Mouse (Mus musculus): ENCODE data around the gene Imp4. TPM values are rescaled to one million over a fixed set of nuclear protein-coding genes. Genes with fewer than 3 reads are reported as not detected.

Gene Imp4
- total and polyA plus RNA-seq, 2 experiments, result 11.2 to 32.1 TPM

DNA sequence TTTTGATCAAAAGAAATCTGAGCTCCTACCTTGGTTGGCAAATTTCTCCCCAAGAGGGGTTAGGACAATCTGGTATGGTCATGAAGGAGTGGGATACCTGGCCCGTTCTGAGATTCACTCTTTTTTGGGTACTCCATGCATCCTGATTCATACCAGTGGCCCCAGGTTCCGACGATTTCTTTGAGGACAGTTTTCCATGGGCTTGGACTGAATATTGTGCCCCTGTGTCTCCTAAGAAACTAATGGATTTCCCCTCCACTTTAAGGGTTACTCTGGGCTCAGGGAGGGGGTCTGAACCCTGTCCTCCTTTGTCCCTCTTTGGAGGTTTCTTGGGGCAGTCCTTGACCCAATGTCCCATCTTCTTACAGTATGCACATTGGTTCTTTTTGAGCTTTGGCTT lies 8.7 kb upstream of the Imp4 start:
- no peak for TF ChIP-seq CTCF (IDR thresholded peaks at IDR 0.05; ENCODE audit: low read depth, low read length)
- TF ChIP-seq POLR2A (IDR thresholded peaks at IDR 0.05; ENCODE audit: extremely low read depth, insufficient read depth, low read length), result no peak
- Histone ChIP-seq H3K79me2 (ENCODE audit: control insufficient read depth, insufficient read depth, low read length) (no peaks in the 10 kb centered on the region), H3K27ac (replicated peaks; ENCODE audit: insufficient read depth, low read depth, low read length) (no peak overlapping the region), H3K27me3 (ENCODE audit: control insufficient read depth, insufficient read depth, low read length) (no peaks in the 10 kb centered on the region), H3K9ac (ENCODE audit: low read depth, low read length) (no peak overlapping the region), H3K36me3 (ENCODE audit: control insufficient read depth, insufficient read depth, low read length) (no peaks in the 10 kb centered on the region), H3K4me1 (ENCODE audit: control insufficient read depth, insufficient read depth, low read length) (peaks cover 4% of the 10 kb centered on the region; the same call in 1 of the 2 replicates), H3K4me3 (ENCODE audit: insufficient read depth, low read depth, low read length) (no peak overlapping the region)
- WGBS, result 96% methylated on average over 3 of the region's 3 CpGs
- DNase-seq (ENCODE audit: extremely low read depth, low read depth, low spot score), result no peak

DNA sequence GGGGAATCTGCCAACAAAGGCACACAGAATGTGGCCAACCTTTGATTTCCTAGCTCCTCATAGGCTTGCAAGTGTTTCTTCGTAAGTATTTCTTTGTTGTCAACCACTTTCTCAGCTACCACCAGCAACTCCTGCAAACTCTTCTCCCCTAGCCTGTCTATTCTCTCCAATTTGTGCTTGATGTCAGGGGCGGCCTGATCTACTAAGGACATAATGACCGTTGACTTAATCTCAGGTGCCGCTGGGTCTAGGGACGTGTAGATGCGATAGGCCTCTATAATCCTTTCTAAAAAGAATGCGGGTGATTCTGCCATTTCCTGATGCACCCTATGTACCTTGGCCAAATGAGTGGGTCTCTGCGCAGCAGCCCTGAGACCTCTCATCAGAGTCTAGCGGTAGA lies 8.2 kb upstream of the Imp4 start:
- WGBS, result 96% methylated on average over 9 of the region's 9 CpGs
- H3K27ac ChIP-seq (replicated peaks; ENCODE audit: insufficient read depth, low read depth, low read length), result no peak overlapping the region
- DNase-seq (ENCODE audit: extremely low read depth, low read depth, low spot score), result no peak

DNA sequence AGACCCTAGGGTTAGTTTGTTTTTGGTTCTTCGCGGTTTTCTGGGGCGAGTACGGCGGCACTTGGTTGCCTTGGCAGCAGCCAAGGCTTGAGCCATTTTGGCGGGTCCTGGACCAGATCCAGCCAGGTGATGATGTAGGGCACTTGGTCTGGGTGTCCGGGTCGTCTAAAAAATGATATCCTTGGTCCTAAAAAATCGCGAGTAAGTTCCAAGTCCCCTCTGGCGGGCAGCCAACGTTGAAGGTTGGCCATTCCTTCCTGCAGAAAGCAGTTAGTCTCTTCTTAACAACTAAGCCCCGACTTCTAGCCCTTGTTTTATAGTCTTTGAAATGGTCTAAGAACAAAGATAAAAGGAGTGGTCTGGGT lies 7.3 kb upstream of the Imp4 start:
- Histone ChIP-seq H3K36me3 (ENCODE audit: control insufficient read depth, insufficient read depth, low read length) (no peaks in the 10 kb centered on the region), H3K79me2 (ENCODE audit: control insufficient read depth, insufficient read depth, low read length) (no peaks in the 10 kb centered on the region), H3K9ac (ENCODE audit: low read depth, low read length) (no peak overlapping the region), H3K27ac (replicated peaks; ENCODE audit: insufficient read depth, low read depth, low read length) (no peak overlapping the region), H3K4me1 (ENCODE audit: control insufficient read depth, insufficient read depth, low read length) (peaks cover 4% of the 10 kb centered on the region; the same call in 1 of the 2 replicates), H3K4me3 (ENCODE audit: insufficient read depth, low read depth, low read length) (no peak overlapping the region), H3K27me3 (ENCODE audit: control insufficient read depth, insufficient read depth, low read length) (no peaks in the 10 kb centered on the region)
- TF ChIP-seq CTCF (IDR thresholded peaks at IDR 0.05; ENCODE audit: low read depth, low read length) (no peak), POLR2A (IDR thresholded peaks at IDR 0.05; ENCODE audit: extremely low read depth, insufficient read depth, low read length) (no peak)
- DNase-seq (ENCODE audit: extremely low read depth, low read depth, low spot score), result no peak
- WGBS, result 64% methylated on average over 13 of the region's 13 CpGs

More for the DNA sequence above, 8.2 kb upstream of the Imp4 start:
- Histone ChIP-seq H3K9ac (ENCODE audit: low read depth, low read length) (no peak overlapping the region), H3K79me2 (ENCODE audit: control insufficient read depth, insufficient read depth, low read length) (no peaks in the 10 kb centered on the region), H3K4me1 (ENCODE audit: control insufficient read depth, insufficient read depth, low read length) (peaks cover 4% of the 10 kb centered on the region; the same call in 1 of the 2 replicates), H3K36me3 (ENCODE audit: control insufficient read depth, insufficient read depth, low read length) (no peaks in the 10 kb centered on the region), H3K27me3 (ENCODE audit: control insufficient read depth, insufficient read depth, low read length) (no peaks in the 10 kb centered on the region), H3K4me3 (ENCODE audit: insufficient read depth, low read depth, low read length) (no peak overlapping the region)
- TF ChIP-seq CTCF (IDR thresholded peaks at IDR 0.05; ENCODE audit: low read depth, low read length) (no peak), POLR2A (IDR thresholded peaks at IDR 0.05; ENCODE audit: extremely low read depth, insufficient read depth, low read length) (no peak)

DNA sequence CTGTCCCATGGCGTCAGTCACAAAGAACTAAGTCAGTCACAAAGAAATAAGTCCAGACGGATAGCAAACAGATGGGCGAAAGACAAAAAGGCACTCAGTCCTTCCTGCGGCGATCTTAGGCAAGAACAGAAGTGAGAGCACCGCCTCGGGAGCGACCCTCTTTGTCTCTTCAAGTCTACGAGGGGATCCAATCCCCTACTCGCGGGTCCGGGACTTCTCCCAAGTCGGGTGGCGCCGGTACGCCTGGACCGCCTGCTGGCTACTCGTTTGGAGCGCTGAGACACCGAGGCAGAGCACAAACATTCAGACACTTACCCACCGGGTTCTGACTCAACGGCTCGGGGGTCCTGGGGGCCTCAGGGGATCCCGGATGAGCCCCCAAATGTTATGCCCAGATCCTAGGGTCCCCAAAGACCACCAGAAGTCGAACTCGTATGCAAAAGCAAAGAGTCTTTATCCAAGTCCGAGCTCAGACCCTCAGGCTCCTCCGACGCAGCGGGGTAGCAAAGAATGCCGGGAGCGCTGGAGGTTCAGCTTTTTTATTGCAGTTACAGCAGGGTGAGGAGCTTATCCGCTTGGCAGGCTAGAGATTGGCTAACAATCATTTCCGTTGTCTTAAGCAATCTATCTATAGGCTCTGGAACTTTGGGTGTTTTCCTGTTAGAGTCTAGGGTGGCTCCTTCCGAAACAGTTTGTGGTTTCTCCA lies 6.7 kb upstream of the Imp4 start:
- peak; percentile 33 for DNase-seq (ENCODE audit: extremely low read depth, low read depth, low spot score)
- 16% methylated on average over 35 of the region's 35 CpGs for WGBS

DNA sequence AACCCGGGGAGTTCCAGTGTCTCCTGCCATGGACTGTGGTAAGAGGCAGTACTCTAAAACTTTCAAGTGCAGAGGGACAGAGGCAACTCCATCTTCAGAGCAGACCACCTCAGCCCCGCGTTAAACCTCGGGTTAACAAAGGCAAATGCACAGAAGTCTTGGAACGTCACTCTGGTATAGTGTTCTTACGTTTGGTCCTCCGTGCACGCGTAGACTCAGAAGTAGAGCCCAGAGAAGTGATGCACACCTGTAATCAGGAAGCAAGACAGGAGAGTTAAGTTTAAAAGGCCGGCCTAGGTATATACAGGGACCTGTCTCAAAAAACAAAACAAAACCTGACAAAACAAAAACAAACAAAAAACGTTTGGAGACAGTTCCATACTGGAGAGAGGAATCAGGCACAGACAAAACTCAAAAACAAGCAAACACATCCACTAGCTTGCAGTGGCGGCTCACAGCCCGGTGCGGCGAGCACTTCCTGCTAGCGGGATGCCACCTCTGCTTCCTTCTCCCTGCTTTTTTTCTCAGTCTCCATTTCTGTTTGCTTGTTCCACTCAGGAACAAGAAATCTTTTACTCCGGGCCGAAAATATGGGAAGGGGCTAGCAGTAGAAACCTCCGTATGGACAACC lies 5.6 kb upstream of the Imp4 start:
- Histone ChIP-seq H3K4me1 (ENCODE audit: control insufficient read depth, insufficient read depth, low read length) (peaks cover 4% of the 10 kb centered on the region; the same call in 1 of the 2 replicates), H3K4me3 (ENCODE audit: insufficient read depth, low read depth, low read length) (peak overlapping the region; percentile 59), H3K79me2 (ENCODE audit: control insufficient read depth, insufficient read depth, low read length) (no peaks in the 10 kb centered on the region), H3K36me3 (ENCODE audit: control insufficient read depth, insufficient read depth, low read length) (no peaks in the 10 kb centered on the region), H3K27ac (replicated peaks; ENCODE audit: insufficient read depth, low read depth, low read length) (0 out of 2 replicates have a peak overlapping the region, but pooled peaks have one; percentile 12), H3K9ac (ENCODE audit: low read depth, low read length) (peak overlapping the region; percentile 32), H3K27me3 (ENCODE audit: control insufficient read depth, insufficient read depth, low read length) (no peaks in the 10 kb centered on the region)
- DNase-seq (ENCODE audit: extremely low read depth, low read depth, low spot score), result peak; percentile 16
- 19% methylated on average over 19 of the region's 19 CpGs for WGBS
- TF ChIP-seq CTCF (IDR thresholded peaks at IDR 0.05; ENCODE audit: low read depth, low read length) (no peak), POLR2A (IDR thresholded peaks at IDR 0.05; ENCODE audit: extremely low read depth, insufficient read depth, low read length) (no peak)

More for the DNA sequence above, 6.7 kb upstream of the Imp4 start:
- Histone ChIP-seq H3K9ac (ENCODE audit: low read depth, low read length) (peak overlapping the region; percentile 41), H3K27me3 (ENCODE audit: control insufficient read depth, insufficient read depth, low read length) (no peaks in the 10 kb centered on the region), H3K4me3 (ENCODE audit: insufficient read depth, low read depth, low read length) (peak overlapping the region; percentile 61), H3K79me2 (ENCODE audit: control insufficient read depth, insufficient read depth, low read length) (no peaks in the 10 kb centered on the region), H3K4me1 (ENCODE audit: control insufficient read depth, insufficient read depth, low read length) (peaks cover 4% of the 10 kb centered on the region; the same call in 1 of the 2 replicates), H3K27ac (replicated peaks; ENCODE audit: insufficient read depth, low read depth, low read length) (no peak overlapping the region), H3K36me3 (ENCODE audit: control insufficient read depth, insufficient read depth, low read length) (no peaks in the 10 kb centered on the region)
- no peak for TF ChIP-seq CTCF (IDR thresholded peaks at IDR 0.05; ENCODE audit: low read depth, low read length)
- TF ChIP-seq POLR2A (IDR thresholded peaks at IDR 0.05; ENCODE audit: extremely low read depth, insufficient read depth, low read length), result no peak
